Mouse (Mus musculus) liver, embryonic 14.5 days (tissue): Measurements from ENCODE around the gene Mindy4b-ps.

Experiments used
- CTCF ChIP-seq: IDR thresholded peaks from 2 replicates; pipeline ENCODE4 v1.5.1; 2016; ENCODE audit warnings: antibody characterized with exemption, low read depth, control low read depth
- EP300 ChIP-seq: IDR thresholded peaks from 2 replicates; pipeline ENCODE4 v1.6.1; 2016; ENCODE audit warnings: antibody characterized with exemption, low read depth

DNA sequence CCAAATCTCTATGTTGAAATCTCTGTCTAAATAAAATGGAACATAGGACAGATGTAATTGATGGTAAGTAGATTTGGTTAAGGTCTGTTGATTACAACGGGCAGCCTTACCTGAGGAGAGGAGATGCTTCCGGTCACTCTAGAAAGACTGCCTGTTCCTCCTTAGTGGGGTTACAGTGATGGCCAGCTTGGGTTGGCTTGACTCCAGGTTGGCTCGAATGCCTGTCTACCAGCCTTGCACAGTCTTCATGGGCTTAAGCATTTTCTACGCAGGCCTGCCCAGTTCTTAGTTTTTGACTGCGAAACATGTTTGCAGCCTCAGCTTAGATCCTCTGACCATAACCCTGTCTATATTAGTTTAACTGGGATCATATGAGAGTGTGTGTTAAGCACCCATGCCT is 13.5 kb downstream of the Mindy4b-ps start:
- TF ChIP-seq CTCF (no peak), EP300 (no peak)
